Mouse (Mus musculus): ENCODE results near the gene Ccdc24. TPM values are rescaled to one million over a fixed set of nuclear protein-coding genes. Genes with fewer than 3 reads are reported as not detected.

Gene Ccdc24
- total RNA-seq, 2 experiments from 2014 or later: 0.91 to 1.1 TPM

GRCm38 (mm10) chr4:117860570-117860969, 11.8 kb downstream of the Ccdc24 start:
- DNase-seq (ENCODE audit: extremely low spot score in 1 of 2, low spot score in 1 of 2): no peak

GRCm38 (mm10) chr4:117858794-117859193, 13.6 kb downstream of the Ccdc24 start:
- peak; percentile 54 to 80 for DNase-seq (ENCODE audit: extremely low spot score in 1 of 2, low spot score in 1 of 2)

GRCm38 (mm10) chr4:117855146-117855545, 17.2 kb downstream of the Ccdc24 start:
- no peak for DNase-seq (ENCODE audit: extremely low spot score in 1 of 2, low spot score in 1 of 2)

GRCm38 (mm10) chr4:117852152-117852868, 20.0 kb downstream of the Ccdc24 start:
- DNase-seq (ENCODE audit: extremely low spot score in 1 of 2, low spot score in 1 of 2): no peak

GRCm38 (mm10) chr4:117850871-117851270, 21.5 kb downstream of the Ccdc24 start:
- no peak for DNase-seq (ENCODE audit: extremely low spot score in 1 of 2, low spot score in 1 of 2)

GRCm38 (mm10) chr4:117850176-117850575, 22.2 kb downstream of the Ccdc24 start:
- DNase-seq (ENCODE audit: extremely low spot score in 1 of 2, low spot score in 1 of 2): no peak

- no peak for DNase-seq (ENCODE audit: extremely low spot score in 1 of 2, low spot score in 1 of 2)
These were observed 22.9 kb downstream of the Ccdc24 start for GRCm38 (mm10) chr4:117849506-117849905.

GRCm38 (mm10) chr4:117849063-117849462, 23.3 kb downstream of the Ccdc24 start:
- no peak for DNase-seq (ENCODE audit: extremely low spot score in 1 of 2, low spot score in 1 of 2)

- no peak for DNase-seq (ENCODE audit: extremely low spot score in 1 of 2, low spot score in 1 of 2)
These were observed 25.3 kb downstream of the Ccdc24 start for GRCm38 (mm10) chr4:117847011-117847410.

GRCm38 (mm10) chr4:117846261-117846660, 26.1 kb downstream of the Ccdc24 start:
- no peak for DNase-seq (ENCODE audit: extremely low spot score in 1 of 2, low spot score in 1 of 2)

- no peak for DNase-seq (ENCODE audit: extremely low spot score in 1 of 2, low spot score in 1 of 2)
These were observed 27.0 kb downstream of the Ccdc24 start for GRCm38 (mm10) chr4:117845316-117845715.

GRCm38 (mm10) chr4:117844467-117844866, 27.9 kb downstream of the Ccdc24 start:
- no peak for DNase-seq (ENCODE audit: extremely low spot score in 1 of 2, low spot score in 1 of 2)

GRCm38 (mm10) chr4:117843101-117843500, 29.3 kb downstream of the Ccdc24 start:
- DNase-seq (ENCODE audit: extremely low spot score in 1 of 2, low spot score in 1 of 2): no peak

- no peak for DNase-seq (ENCODE audit: extremely low spot score in 1 of 2, low spot score in 1 of 2)
These were observed 30.8 kb downstream of the Ccdc24 start for GRCm38 (mm10) chr4:117841566-117841965.

- no peak for DNase-seq (ENCODE audit: extremely low spot score in 1 of 2, low spot score in 1 of 2)
These were observed 31.5 kb downstream of the Ccdc24 start for GRCm38 (mm10) chr4:117840821-117841220.

- DNase-seq (ENCODE audit: extremely low spot score in 1 of 2, low spot score in 1 of 2): no peak
These were observed 33.0 kb downstream of the Ccdc24 start for GRCm38 (mm10) chr4:117839366-117839765.

GRCm38 (mm10) chr4:117837271-117837670, 35.1 kb downstream of the Ccdc24 start:
- no peak for DNase-seq (ENCODE audit: extremely low spot score in 1 of 2, low spot score in 1 of 2)

- peak; percentile 86 to 89 for DNase-seq (ENCODE audit: extremely low spot score in 1 of 2, low spot score in 1 of 2)
These were observed 36.1 kb downstream of the Ccdc24 start for GRCm38 (mm10) chr4:117836204-117836767.

GRCm38 (mm10) chr4:117835531-117836111, 36.7 kb downstream of the Ccdc24 start:
- peak; percentile 40 to 59 for DNase-seq (ENCODE audit: extremely low spot score in 1 of 2, low spot score in 1 of 2)

GRCm38 (mm10) chr4:117834845-117835530, 37.4 kb downstream of the Ccdc24 start:
- DNase-seq (ENCODE audit: extremely low spot score in 1 of 2, low spot score in 1 of 2): peak; percentile 42 to 43

- DNase-seq (ENCODE audit: extremely low spot score in 1 of 2, low spot score in 1 of 2): no peak
These were observed 37.9 kb downstream of the Ccdc24 start, which contains the start of gene Slc6a9 for GRCm38 (mm10) chr4:117834457-117834844. TSS of gene Slc6a9 (plus strand) at chr4:117834506.
